Comparison of ENCODE assay signal across 23 mouse cellular contexts in the genomic region with DNA sequence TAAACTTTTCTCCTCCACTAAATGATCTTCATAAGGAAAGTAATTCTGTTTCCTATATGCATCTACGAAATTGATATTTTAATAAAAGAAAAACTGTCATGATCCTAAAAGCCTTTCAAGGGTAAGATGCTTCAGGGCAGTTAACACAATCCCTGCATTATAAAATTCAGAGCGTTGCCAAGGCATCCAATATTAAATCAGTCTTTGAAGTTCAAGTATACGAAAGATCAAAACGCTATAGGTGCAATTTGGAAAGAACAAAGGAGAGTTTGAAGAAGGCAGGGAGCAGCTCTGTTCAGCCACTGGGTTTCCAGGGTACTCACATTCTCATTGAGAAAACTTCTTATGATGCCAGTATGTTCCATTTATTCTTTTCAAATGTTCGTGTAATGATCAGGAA.
"Had no signal": no experiment of that assay in that cellular context is flagged by ENCODE, and none has a peak within 500 bp of the region (broad histone marks: within the 10 kb centered on the region; RNA-seq: fewer than 3 reads in every experiment).

No protein-coding gene starts in this region.

- H3K27me3 ChIP-seq: heart, embryonic 13.5 days; heart, embryonic 15.5 days; hindbrain, embryonic 13.5 days; hindbrain, embryonic 15.5 days; limb, embryonic 13.5 days; limb, embryonic 15.5 days had no signal

- H3K4me3 ChIP-seq: heart, adult 2 months; heart, embryonic 13.5 days; heart, embryonic 15.5 days; hindbrain, embryonic 13.5 days; hindbrain, embryonic 15.5 days; layer of hippocampus, adult 2 months; left cerebral cortex, adult 2 months; limb, embryonic 13.5 days; limb, embryonic 15.5 days had no signal

- H3K4me2 ChIP-seq: heart, embryonic 11.5 days; heart, embryonic 13.5 days; heart, embryonic 15.5 days; hindbrain, embryonic 13.5 days; hindbrain, embryonic 15.5 days; limb, embryonic 13.5 days; limb, embryonic 15.5 days had no signal

- H3K9ac ChIP-seq: heart, embryonic 13.5 days; heart, embryonic 15.5 days; hindbrain, embryonic 13.5 days; hindbrain, embryonic 15.5 days; limb, embryonic 13.5 days; limb, embryonic 15.5 days had no signal

- ATAC-seq: hindbrain, postnatal 0 days; intestine, embryonic 16.5 days had no signal

- H3K27ac ChIP-seq: heart, adult 2 months; heart, embryonic 13.5 days; heart, embryonic 15.5 days; hindbrain, postnatal 0 days; layer of hippocampus, adult 2 months; left cerebral cortex, adult 2 months; limb, embryonic 13.5 days; limb, embryonic 15.5 days had no signal

- H3K9me3 ChIP-seq: heart, embryonic 15.5 days; hindbrain, embryonic 15.5 days; limb, embryonic 15.5 days had no signal

- H3K4me1 ChIP-seq: heart, embryonic 15.5 days; limb, embryonic 13.5 days; limb, embryonic 15.5 days had no signal

- DNase-seq: gastrocnemius, postnatal 14 days; gastrocnemius, postnatal 36 days; heart, adult 11 months; heart, adult 2 months; heart, postnatal 14 days; heart, postnatal 36 days; kidney, adult 11 months; kidney, adult 2 months; kidney, postnatal 10 days; kidney, postnatal 25 days; kidney, postnatal 4 days; left cerebral cortex, postnatal 4 days had no signal

- H3K36me3 ChIP-seq: heart, embryonic 13.5 days; heart, embryonic 15.5 days; hindbrain, embryonic 13.5 days; hindbrain, embryonic 15.5 days; limb, embryonic 13.5 days; limb, embryonic 15.5 days had no signal
